Mouse (Mus musculus): ENCODE measurements around the gene Gm4724. TPM values are rescaled to one million over a fixed set of nuclear protein-coding genes. Genes with fewer than 3 reads are reported as not detected.
"Not testable (repeated sequence)": the region's sequence is repeated elsewhere in the genome, so short reads cannot be mapped to it uniquely, and the experiment has no call there.

Gm4724 gene
- 15.4 and 21.5 TPM in 2 replicates for polyA plus RNA-seq (2014; fragmentation: Nextera tagmentation; extraction: Ambion mirVana)

- no CpG with 5 or more reads among the region's 4 CpGs for WGBS
These were observed at the start of gene Gm4724 for GRCm38 (mm10) chr2:175435707-175436106. Gene Gm4724, minus strand, starts transcription at chr2:175435807.

GRCm38 (mm10) chr2:175469685-175470084, 34.1 kb upstream of the Gm4724 start, which contains the start of gene Zfp965:
Gene Zfp965, plus strand, starts transcription at chr2:175469985.
- not testable (repeated sequence) for H3K9ac ChIP-seq (ENCODE audit: low read length); H3K27me3 ChIP-seq (replicated peaks; ENCODE audit: control insufficient read depth, insufficient read depth, low read length); H3K4me3 ChIP-seq (ENCODE audit: low read depth, low read length); H3K9me3 ChIP-seq (ENCODE audit: control insufficient read depth, low read length); H3K27ac ChIP-seq (ENCODE audit: low read depth); ATAC-seq (replicated peaks; ENCODE audit: low FRiP score, low TSS enrichment, low read depth); H3K4me1 ChIP-seq (replicated peaks; ENCODE audit: control insufficient read depth, insufficient read depth, low read length); H3K36me3 ChIP-seq (ENCODE audit: control insufficient read depth, insufficient read depth, low read length); DNase-seq (ENCODE audit: low spot score); H3K4me2 ChIP-seq (ENCODE audit: low read length)
- WGBS = no CpG with 5 or more reads among the region's 6 CpGs

More at GRCm38 (mm10) chr2:175435707-175436106, at the start of gene Gm4724:
- not testable (repeated sequence) for H3K4me3 ChIP-seq (ENCODE audit: low read depth, low read length); H3K9me3 ChIP-seq (ENCODE audit: control insufficient read depth, low read length); H3K4me2 ChIP-seq (ENCODE audit: low read length); H3K27me3 ChIP-seq (replicated peaks; ENCODE audit: control insufficient read depth, insufficient read depth, low read length); DNase-seq (ENCODE audit: low spot score); H3K9ac ChIP-seq (ENCODE audit: low read length); H3K27ac ChIP-seq (ENCODE audit: low read depth); H3K36me3 ChIP-seq (ENCODE audit: control insufficient read depth, insufficient read depth, low read length); ATAC-seq (replicated peaks; ENCODE audit: low FRiP score, low TSS enrichment, low read depth); H3K4me1 ChIP-seq (replicated peaks; ENCODE audit: control insufficient read depth, insufficient read depth, low read length)

Other genes starting within 250 kb of the Gm4724 start
- 9.4 and 15.0 TPM in 2 replicates for gene Gm14391, start 228.9 kb downstream of the Gm4724 start, polyA plus RNA-seq (2014; fragmentation: Nextera tagmentation; extraction: Ambion mirVana)
- gene Gm14440, start 160.7 kb downstream of the Gm4724 start, polyA plus RNA-seq (2014; fragmentation: Nextera tagmentation; extraction: Ambion mirVana) = not detected in 2 replicates
- 19.5 and 22.2 TPM in 2 replicates for gene Gm4631, start 97.6 kb downstream of the Gm4724 start, polyA plus RNA-seq (2014; fragmentation: Nextera tagmentation; extraction: Ambion mirVana)
- gene Zfp968, start 63.4 kb downstream of the Gm4724 start, polyA plus RNA-seq (2014; fragmentation: Nextera tagmentation; extraction: Ambion mirVana) = 6.7 and 7.2 TPM in 2 replicates
- gene Zfp965, start 34.2 kb upstream of the Gm4724 start, polyA plus RNA-seq (2014; fragmentation: Nextera tagmentation; extraction: Ambion mirVana) = 7.1 and 8.3 TPM in 2 replicates
- gene Gm11007, start 208.2 kb upstream of the Gm4724 start, polyA plus RNA-seq (2014; fragmentation: Nextera tagmentation; extraction: Ambion mirVana) = not detected in 2 replicates